Mouse (Mus musculus) kidney, embryonic 15.5 days (tissue): ENCODE data around the gene Lefty2. TPM values are rescaled to one million over a fixed set of nuclear protein-coding genes. Genes with fewer than 3 reads are reported as not detected.

Source experiments
- ATAC-seq: fragments of 200-750 bp; cut with Nextera tagmentation; replicated peaks from 2 replicates; pipeline ENCODE4 v1.8.0; 2017; ENCODE audit warnings: moderate TSS enrichment; ENCODE audit not compliant: low FRiP score
- H3K27ac ChIP-seq: fragments of 300-500 bp; sonication (generic); 2 replicates; pipeline ENCODE4 v1.5.1; 2015; ENCODE audit warnings: mild to moderate bottlenecking, inconsistent platforms
- H3K27me3 ChIP-seq: fragments of 300-500 bp; sonication (generic); 2 replicates; pipeline ENCODE4 v1.6.1; 2015; ENCODE audit warnings: inconsistent platforms
- H3K36me3 ChIP-seq: fragments of 300-500 bp; sonication (generic); 2 replicates; pipeline ENCODE4 v1.6.1; 2015; ENCODE audit warnings: inconsistent platforms
- H3K4me1 ChIP-seq: fragments of 300-500 bp; sonication (generic); 2 replicates; pipeline ENCODE4 v1.6.1; 2015; ENCODE audit warnings: inconsistent platforms
- H3K4me2 ChIP-seq: fragments of 300-500 bp; sonication (generic); 2 replicates; pipeline ENCODE4 v1.6.1; 2015; ENCODE audit warnings: moderate library complexity, mild to moderate bottlenecking, inconsistent platforms
- H3K4me3 ChIP-seq: fragments of 300-500 bp; sonication (generic); replicated peaks from 2 replicates; pipeline ENCODE4 v1.5.1; 2015; ENCODE audit warnings: mild to moderate bottlenecking, inconsistent platforms
- H3K9ac ChIP-seq: fragments of 300-500 bp; sonication (generic); 2 replicates; pipeline ENCODE4 v1.6.1; 2015; ENCODE audit warnings: mild to moderate bottlenecking, inconsistent platforms
- H3K9me3 ChIP-seq: fragments of 300-500 bp; sonication (generic); replicated peaks from 2 replicates; pipeline ENCODE4 v1.6.1; 2016; ENCODE audit warnings: inconsistent platforms
- WGBS: fragments of 180-500 bp; shearing (Covaris S2); methylation state at CpG from one replicate; pipeline ENCODE4 v1.1.7; 2015; ENCODE audit warnings: mixed read lengths; 5-methylcytosine and 5-hydroxymethylcytosine counted together
- polyA plus RNA-seq: library from polyadenylated mRNA; unstranded; fragments of >200 nt; fragmentation: Nextera tagmentation; extraction: Ambion mirVana; gene quantifications from 2 replicates; pipeline ENCODE4 v1.2.1, GENCODE M21; 2015

Lefty2 gene
- polyA plus RNA-seq, 1 experiment from 2014 or later: 0.12 TPM

DNA sequence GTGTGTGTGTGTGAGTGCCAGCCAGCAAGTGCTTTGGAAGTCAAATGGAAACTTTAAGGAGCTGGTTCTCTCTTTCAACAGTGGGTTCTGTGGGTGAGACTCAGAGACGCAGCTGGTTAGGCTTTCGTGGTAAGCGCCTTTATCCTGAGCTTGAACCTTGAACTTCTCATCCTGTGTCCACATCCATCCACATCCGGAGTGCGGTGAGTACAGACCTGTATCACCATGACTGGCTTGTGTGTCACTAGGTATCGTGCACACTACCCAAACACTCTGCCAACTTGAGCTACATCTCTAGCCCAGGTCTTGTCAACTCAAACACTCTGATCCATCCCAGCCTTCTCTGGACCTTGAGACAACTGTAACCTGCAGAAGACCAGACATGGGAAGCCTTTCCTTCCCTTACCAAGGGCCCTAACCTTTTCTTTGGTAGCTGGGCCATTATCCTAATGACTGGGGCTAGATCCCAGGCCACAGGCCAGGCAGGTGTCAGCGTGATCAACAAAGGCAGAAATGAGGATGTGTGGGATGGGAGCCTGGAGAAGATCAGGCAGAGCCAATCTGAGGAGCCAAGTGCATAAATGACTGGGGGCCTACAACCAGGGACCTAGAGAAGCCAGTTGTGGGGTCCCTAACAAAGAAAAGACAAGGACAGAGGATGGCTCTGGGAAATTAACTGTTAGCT lies 48.0 kb downstream of the Lefty2 start:
- Histone ChIP-seq H3K4me3 (no peak overlapping the region; the same call in 1 of the 2 replicates), H3K4me1 (peaks cover 43% of the 10 kb centered on the region), H3K9ac (no peak overlapping the region), H3K4me2 (peak overlapping the region; percentile 95), H3K36me3 (no peaks in the 10 kb centered on the region), H3K27ac (no peak overlapping the region), H3K9me3 (no peaks in the 10 kb centered on the region), H3K27me3 (peaks cover 38% of the 10 kb centered on the region)
- ATAC-seq: no peak
- 83% methylated on average over 7 of the region's 7 CpGs for WGBS

DNA sequence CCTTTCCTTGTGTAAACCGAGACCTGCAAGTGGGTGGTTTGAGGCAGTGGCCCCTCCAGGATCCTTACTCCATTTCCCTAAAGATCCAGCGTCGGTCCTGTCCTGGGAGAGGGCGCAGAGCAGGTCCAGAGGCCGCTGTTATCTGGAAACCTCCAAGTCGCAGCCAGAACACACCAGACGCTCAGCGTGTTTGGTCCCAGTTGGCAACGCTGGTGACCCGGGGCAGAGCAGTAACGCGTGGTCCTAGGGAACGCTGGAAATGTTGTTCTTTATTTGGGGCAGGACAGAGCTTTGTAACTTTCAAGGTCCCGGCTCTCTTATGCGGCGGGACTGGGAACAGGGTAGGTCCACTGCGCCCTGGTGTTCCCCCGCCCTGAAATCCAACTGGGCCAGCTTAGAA lies 48.8 kb downstream of the Lefty2 start:
- Histone ChIP-seq H3K9ac (peak overlapping the region; percentile 66), H3K27me3 (peaks cover 31% of the 10 kb centered on the region), H3K4me3 (peak overlapping the region; percentile 78), H3K36me3 (no peaks in the 10 kb centered on the region), H3K9me3 (no peaks in the 10 kb centered on the region), H3K27ac (peak overlapping the region; percentile 61), H3K4me2 (peak overlapping the region; percentile 95), H3K4me1 (peaks cover 51% of the 10 kb centered on the region)
- WGBS: 7% methylated on average over 18 of the region's 18 CpGs
- peak; percentile 6; the same call in 1 of the 2 replicates for ATAC-seq

DNA sequence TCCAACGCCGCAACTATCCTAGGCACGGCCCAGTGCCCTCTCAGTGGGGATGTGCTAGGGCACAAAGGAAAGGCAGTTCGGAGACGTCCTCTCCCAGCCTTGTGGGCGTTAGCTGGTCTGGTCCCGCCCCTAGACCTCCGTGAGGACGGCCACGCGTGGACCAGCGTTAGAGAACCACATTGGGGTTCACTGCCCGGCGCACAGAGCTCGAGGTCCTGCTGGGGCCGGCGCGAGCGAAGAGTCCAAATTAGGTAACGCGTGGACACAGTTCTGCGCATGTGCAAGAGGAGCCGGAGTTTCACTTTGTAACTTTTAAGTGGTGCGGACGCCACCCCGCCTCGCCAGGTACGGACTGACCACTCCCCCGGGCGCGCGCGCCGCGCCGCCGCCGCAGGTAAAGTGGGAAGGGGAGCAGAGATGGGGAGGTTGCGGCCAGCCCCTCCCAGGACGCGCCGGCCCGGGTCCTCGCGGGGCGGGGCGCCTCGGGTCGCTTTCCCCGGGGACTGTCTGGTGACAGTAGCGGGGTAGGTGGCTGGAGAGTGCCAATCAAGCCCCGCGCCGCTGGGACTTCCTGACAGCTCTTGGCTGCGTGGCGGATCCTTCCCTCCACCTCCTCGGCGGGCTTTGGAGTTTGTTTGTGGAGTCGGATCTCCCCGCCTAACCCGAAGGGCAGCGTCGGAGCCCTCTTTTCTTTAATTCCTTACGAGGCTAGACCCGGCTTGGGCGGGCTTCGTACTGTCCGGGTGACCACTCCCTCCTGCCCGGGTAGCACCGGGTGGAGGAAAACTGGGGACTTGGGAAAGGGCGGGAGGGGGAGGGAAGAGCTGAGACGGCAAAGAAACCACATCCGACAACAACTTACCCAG lies 49.5 kb downstream of the Lefty2 start, which contains the start of gene Tmem63a:
Gene Tmem63a (plus strand): TSS at position 179 of the 866 bp plus-strand sequence.
- Histone ChIP-seq H3K4me2 (peak within 1 kb of the TSS; percentile 95), H3K27me3 (peaks cover 30% of the 10 kb centered on the region), H3K4me3 (peak within 1 kb of the TSS; percentile 78), H3K9ac (peak within 1 kb of the TSS; percentile 66), H3K9me3 (no peaks in the 10 kb centered on the region), H3K36me3 (0 out of 2 replicates have a peak, but pooled peaks cover 1% of the 10 kb centered on the region), H3K4me1 (peaks cover 51% of the 10 kb centered on the region), H3K27ac (peak within 1 kb of the TSS; percentile 61)
- ATAC-seq: peak; percentile 66
- WGBS: under 1% methylated on average over 73 of the region's 73 CpGs

DNA sequence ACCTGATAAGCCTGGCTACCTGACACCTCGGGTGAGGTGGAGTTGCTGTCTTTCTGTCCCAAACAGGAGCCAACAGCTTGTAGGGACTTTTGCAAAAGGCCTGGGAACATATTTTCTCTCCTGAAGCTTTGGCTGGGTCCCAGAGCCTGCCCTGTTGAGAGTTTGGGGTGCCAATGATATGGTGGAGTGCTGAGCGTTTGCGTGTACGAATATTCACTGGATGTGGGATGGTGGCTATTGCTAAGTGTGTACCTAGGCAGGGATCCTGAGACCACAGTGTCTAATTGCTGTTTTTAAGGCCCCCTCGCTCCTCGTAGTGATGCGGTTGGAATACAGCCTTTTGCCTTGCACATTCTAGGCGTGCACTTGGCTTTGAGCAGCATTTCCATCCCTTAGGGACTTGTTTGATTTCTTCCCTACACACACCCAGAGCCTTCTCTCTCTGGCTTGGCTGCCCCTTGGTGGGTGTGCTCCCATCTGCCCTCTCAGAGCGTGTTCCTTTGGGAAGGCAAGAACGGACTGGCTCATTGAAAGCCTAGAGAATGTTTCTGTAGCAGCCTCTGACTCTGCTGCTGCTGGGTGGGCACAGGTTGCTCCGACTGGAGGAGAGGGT lies 50.2 kb downstream of the Lefty2 start:
- Histone ChIP-seq H3K9me3 (no peaks in the 10 kb centered on the region), H3K9ac (peak overlapping the region; percentile 66), H3K4me3 (peak overlapping the region; percentile 78), H3K27ac (peak overlapping the region; percentile 61; the same call in 1 of the 2 replicates), H3K4me1 (peaks cover 51% of the 10 kb centered on the region), H3K4me2 (peak overlapping the region; percentile 95), H3K27me3 (peaks cover 22% of the 10 kb centered on the region), H3K36me3 (peaks cover 8% of the 10 kb centered on the region; the same call in 1 of the 2 replicates)
- no peak for ATAC-seq
- 50% methylated on average over 11 of the region's 11 CpGs for WGBS

DNA sequence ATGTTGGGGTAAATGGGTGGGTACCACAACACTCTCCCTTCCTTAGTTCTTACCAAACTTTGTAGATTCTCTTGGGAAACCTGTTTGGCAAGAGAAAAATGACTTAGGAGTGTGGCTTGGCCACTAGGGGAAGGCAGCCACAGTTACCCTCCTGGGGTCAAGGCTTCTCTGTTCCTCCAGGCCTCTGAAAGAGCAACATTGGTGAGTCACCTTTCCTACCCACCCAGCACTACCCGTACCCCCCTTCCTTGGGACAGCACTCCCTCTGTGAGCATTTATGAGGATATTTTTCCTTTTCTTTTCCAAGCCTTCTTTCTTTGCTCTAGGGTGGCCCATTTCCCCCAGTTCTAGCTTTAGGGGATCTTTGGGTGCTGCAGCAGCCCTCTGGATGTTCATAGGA lies 51.0 kb downstream of the Lefty2 start:
- Histone ChIP-seq H3K4me3 (no peak overlapping the region), H3K27me3 (peaks cover 22% of the 10 kb centered on the region), H3K4me2 (0 out of 2 replicates have a peak overlapping the region, but pooled peaks have one; percentile 95), H3K9me3 (no peaks in the 10 kb centered on the region), H3K9ac (no peak overlapping the region), H3K36me3 (peaks cover 12% of the 10 kb centered on the region; the same call in 1 of the 2 replicates), H3K27ac (no peak overlapping the region), H3K4me1 (peaks cover 51% of the 10 kb centered on the region)
- ATAC-seq: no peak
- 73% methylated on average over 1 of the region's 1 CpGs for WGBS

DNA sequence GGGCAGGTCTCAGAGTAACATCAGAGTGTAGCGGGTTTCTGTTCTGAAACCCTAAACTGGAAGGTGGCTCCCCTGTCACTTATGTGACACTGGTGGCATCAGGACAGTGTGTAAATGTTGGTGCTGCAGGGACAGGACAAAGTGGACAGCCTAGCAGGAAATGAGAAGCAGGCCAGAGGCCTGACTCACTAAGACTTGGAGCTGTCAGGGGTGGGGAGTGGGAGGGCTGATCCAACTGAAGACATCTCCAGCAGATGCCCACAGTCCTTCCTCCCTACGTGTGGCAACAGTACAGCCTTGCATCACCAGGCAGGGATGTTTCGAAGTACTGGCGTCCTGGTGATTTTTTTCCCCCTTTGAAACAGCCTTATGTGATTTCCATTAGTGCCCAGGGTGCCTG lies 51.6 kb downstream of the Lefty2 start:
- Histone ChIP-seq H3K9me3 (no peaks in the 10 kb centered on the region), H3K36me3 (peaks cover 12% of the 10 kb centered on the region; the same call in 1 of the 2 replicates), H3K4me3 (no peak overlapping the region), H3K27me3 (peaks cover 22% of the 10 kb centered on the region), H3K4me2 (peak overlapping the region; percentile 53), H3K27ac (peak overlapping the region; percentile 72), H3K9ac (no peak overlapping the region), H3K4me1 (peaks cover 54% of the 10 kb centered on the region)
- WGBS: 84% methylated on average over 4 of the region's 4 CpGs
- ATAC-seq: no peak

DNA sequence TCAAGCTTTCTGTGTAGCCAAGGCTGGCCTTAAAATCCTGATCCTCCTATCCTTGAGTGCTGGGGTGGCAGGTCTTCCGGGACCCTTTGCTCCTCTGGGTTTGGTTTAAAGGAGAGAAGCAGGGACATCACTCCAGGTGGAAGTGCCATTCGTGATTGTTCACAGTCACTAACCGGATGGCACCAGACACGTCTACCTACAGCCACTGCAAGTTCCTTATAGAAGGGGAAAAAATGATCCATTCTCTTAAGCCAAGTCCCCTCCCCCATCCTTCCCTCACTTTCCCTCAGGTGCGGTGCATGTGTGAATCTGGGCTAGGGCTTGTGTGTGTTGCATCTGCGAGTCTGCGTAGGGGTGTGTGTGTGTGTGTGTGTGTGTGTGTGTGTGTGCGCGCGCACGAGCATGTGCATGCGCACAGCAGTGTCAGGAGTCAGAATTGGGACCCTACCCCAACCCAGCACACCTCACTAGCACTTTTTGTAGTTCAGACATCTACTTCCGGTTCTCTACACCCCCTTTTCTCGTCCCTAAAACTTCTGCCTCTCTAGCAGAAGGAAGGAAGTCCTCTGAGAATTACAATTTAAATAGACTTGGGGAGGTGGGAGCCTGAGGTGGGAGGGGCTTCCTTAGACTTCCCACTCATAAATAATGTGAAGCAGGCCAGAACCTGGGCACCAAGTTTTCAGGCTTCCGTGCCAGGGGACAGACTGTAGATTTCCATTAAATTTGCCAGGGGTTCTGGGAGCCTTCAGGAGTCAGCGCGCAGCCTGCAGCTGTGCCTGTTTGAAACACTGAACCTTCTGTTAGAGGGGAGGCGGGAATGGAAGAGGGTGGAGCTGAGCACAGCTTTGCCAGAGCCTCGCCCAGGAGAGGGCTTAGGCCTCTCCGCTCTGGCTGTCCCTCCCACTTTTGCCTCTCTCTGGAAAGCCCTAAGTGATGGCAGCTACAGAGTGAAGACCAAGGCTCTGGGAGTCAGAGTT lies 52.4 kb downstream of the Lefty2 start:
- WGBS: 31% methylated on average over 20 of the region's 20 CpGs
- ATAC-seq: peak; percentile 72
- Histone ChIP-seq H3K36me3 (peaks cover 12% of the 10 kb centered on the region; the same call in 1 of the 2 replicates), H3K9me3 (no peaks in the 10 kb centered on the region), H3K4me3 (peak overlapping the region; percentile 23), H3K4me1 (peaks cover 54% of the 10 kb centered on the region), H3K4me2 (peak overlapping the region; percentile 53), H3K27ac (peak overlapping the region; percentile 72), H3K9ac (no peak overlapping the region), H3K27me3 (peaks cover 22% of the 10 kb centered on the region)

DNA sequence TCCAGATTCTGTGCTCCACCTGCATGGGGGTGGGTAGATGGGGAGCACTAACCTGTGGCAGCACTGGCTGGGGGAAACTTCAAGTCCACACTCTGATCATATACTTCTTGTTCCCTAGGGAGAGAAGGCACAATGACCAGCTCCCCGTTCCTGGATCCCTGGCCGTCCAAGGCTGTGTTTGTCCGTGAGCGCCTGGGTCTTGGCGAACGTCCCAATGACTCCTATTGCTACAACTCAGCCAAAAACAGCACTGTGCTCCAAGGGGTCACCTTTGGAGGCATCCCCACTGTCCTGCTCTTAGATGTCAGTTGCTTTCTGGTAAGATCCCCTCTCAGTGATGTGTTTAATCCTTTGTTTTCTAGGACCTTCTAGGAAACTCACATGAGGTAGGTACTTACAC lies 53.5 kb downstream of the Lefty2 start:
- peaks cover 48% of the 10 kb centered on the region for H3K4me1 ChIP-seq
- H3K9me3 ChIP-seq: no peaks in the 10 kb centered on the region
- H3K27me3 ChIP-seq: peaks cover 12% of the 10 kb centered on the region
- H3K9ac ChIP-seq: no peak overlapping the region
- WGBS: 82% methylated on average over 6 of the region's 6 CpGs
- ATAC-seq: no peak
- H3K4me2 ChIP-seq: peak overlapping the region; percentile 53; the same call in 1 of the 2 replicates
- peak overlapping the region; percentile 72; the same call in 1 of the 2 replicates for H3K27ac ChIP-seq
- H3K4me3 ChIP-seq: no peak overlapping the region
- peaks cover 15% of the 10 kb centered on the region; the same call in 1 of the 2 replicates for H3K36me3 ChIP-seq
